Mouse (Mus musculus) right cerebral cortex, adult 2 months (tissue): Measurements from ENCODE around the gene Dysf.

Source experiments
- DNase-seq, 2 experiments: peaks; one replicate each; pipeline ENCODE4 v3.0.0; 2021 to 2022; ENCODE audit warnings: low spot score in 2 of 2

Dysf gene

GRCm38 (mm10) chr6:84110377-84110776, 102.0 kb downstream of the Dysf start:
- DNase-seq: no peak

GRCm38 (mm10) chr6:84111106-84111505, 102.7 kb downstream of the Dysf start:
- DNase-seq: no peak

- no peak for DNase-seq
Observed at GRCm38 (mm10) chr6:84119731-84120530, 111.5 kb downstream of the Dysf start.

- no peak for DNase-seq
Observed at GRCm38 (mm10) chr6:84124609-84125008, 116.2 kb downstream of the Dysf start.

- DNase-seq: no peak
Observed at GRCm38 (mm10) chr6:84125101-84125500, 116.7 kb downstream of the Dysf start.

GRCm38 (mm10) chr6:84128229-84128628, 119.8 kb downstream of the Dysf start:
- DNase-seq: no peak

- DNase-seq: no peak
Observed at GRCm38 (mm10) chr6:84130867-84131266, 122.5 kb downstream of the Dysf start.

GRCm38 (mm10) chr6:84131539-84131938, 123.1 kb downstream of the Dysf start:
- no peak for DNase-seq

GRCm38 (mm10) chr6:84133053-84133452, 124.7 kb downstream of the Dysf start:
- no peak for DNase-seq

GRCm38 (mm10) chr6:84133996-84134721, 125.8 kb downstream of the Dysf start:
- no peak for DNase-seq

GRCm38 (mm10) chr6:84134722-84135394, 126.5 kb downstream of the Dysf start:
- no peak for DNase-seq

- no peak for DNase-seq
Observed at GRCm38 (mm10) chr6:84135709-84136108, 127.3 kb downstream of the Dysf start.

- DNase-seq: no peak
Observed at GRCm38 (mm10) chr6:84136345-84136744, 128.0 kb downstream of the Dysf start.

GRCm38 (mm10) chr6:84139932-84140331, 131.5 kb downstream of the Dysf start:
- DNase-seq: no peak

GRCm38 (mm10) chr6:84142481-84142880, 134.1 kb downstream of the Dysf start:
- DNase-seq: no peak

GRCm38 (mm10) chr6:84143328-84143727, 134.9 kb downstream of the Dysf start:
- DNase-seq: no peak

- no peak for DNase-seq
Observed at GRCm38 (mm10) chr6:84144393-84144792, 136.0 kb downstream of the Dysf start.

- no peak for DNase-seq
Observed at GRCm38 (mm10) chr6:84147206-84148004, 139.0 kb downstream of the Dysf start.

GRCm38 (mm10) chr6:84148470-84148869, 140.1 kb downstream of the Dysf start:
- no peak for DNase-seq

GRCm38 (mm10) chr6:84154508-84154907, 146.1 kb downstream of the Dysf start:
- no peak for DNase-seq

GRCm38 (mm10) chr6:84155765-84156164, 147.4 kb downstream of the Dysf start:
- DNase-seq: no peak
